Mouse (Mus musculus) left cerebral cortex, postnatal 14 days (tissue): ENCODE data around the gene C730034F03Rik. TPM values are rescaled to one million over a fixed set of nuclear protein-coding genes. Genes with fewer than 3 reads are reported as not detected.

Experiments used
- DNase-seq, 2 experiments: peaks; one replicate each; pipeline ENCODE4 v3.0.0; 2021 to 2022; ENCODE audit warnings: low spot score in 2 of 2, mixed read lengths in 1 of 2
- intact Hi-C: fragments of 180-260 bp; cut with DNase I; formaldehyde crosslinking; loops from one replicate; pipeline ENCODE4 v1.15.1; 2025
- total RNA-seq, 2 experiments: library from RNA; stranded (reverse); gene quantifications; 2 replicates each; pipeline ENCODE4 v1.2.3; 2021

The C730034F03Rik gene
- total RNA-seq, 2 experiments from 2014 or later: 1.9 to 2.3 TPM

DNA sequence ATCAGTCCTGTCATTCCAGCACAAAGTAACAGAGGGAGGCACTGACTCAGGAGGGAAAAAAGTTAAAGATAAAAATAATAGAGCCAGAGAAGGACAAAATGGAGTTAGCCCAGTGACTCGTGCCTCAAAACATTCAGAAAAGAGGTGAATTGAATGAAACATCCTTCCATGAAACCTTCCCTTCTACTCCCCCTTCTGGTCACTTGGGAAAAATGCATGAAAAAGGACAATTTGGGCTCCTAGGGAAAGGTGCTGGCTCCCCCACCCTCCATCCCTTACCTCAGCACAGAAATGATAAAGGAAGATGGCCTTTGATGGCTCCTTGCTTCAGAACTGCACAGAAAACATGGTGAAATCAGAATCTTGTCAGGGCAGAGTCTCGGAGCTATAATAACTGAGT lies 39.2 kb downstream of the C730034F03Rik start:
- intact Hi-C loops: no loop called here
- no peak for DNase-seq

DNA sequence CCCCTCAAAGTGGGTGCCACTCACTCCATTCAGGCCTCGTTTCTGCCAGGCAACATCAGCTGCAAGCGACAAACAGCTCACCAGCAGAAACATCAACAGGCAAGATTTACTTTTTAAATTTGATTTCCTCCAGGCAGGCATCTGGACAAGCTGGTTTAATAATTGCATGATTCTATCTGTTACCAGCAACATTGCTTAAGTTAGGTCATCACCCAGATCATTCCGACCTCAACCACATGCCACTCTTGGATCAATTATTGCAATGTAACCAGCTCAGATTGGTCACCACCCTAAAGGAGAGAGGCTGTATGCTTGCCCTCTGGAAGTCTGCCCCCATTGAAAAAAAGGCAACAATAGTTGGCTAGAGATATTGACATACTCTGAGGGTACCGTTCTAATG lies 42.1 kb downstream of the C730034F03Rik start:
- DNase-seq: no peak
- intact Hi-C loops: no loop called here

DNA sequence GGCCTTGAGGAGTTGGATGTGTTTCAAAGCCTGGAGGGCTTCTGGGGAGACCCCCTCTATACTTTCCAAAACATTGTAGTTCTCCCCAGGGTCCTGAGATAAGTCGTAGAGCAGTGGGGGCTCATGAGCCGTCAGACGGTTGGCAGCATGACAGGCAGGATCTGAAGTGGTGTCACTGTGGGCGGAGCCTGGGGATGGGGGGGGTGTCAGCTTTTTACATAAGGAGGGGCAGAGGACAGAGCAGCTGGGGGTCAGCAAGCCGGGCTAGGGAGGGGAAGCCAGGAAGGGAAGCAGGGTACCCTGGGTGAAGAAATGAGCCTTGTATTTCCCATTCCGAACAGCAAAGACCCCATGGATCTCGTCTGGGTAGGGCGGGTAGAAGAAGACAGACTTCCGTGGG lies 44.0 kb downstream of the C730034F03Rik start:
- intact Hi-C loops: no loop called here

GRCm38 (mm10) chr15:89473921-89474320 lies 44.5 kb downstream of the C730034F03Rik start:
- DNase-seq: no peak
- intact Hi-C loops: no loop called here

More for the DNA sequence above, 44.0 kb downstream of the C730034F03Rik start:
- DNase-seq: no peak

GRCm38 (mm10) chr15:89474596-89475292 lies 45.4 kb downstream of the C730034F03Rik start:
- DNase-seq: no peak
- intact Hi-C loops: no loop called here

- intact Hi-C loops: no loop called here
Measured at GRCm38 (mm10) chr15:89475293-89475600, 45.9 kb downstream of the C730034F03Rik start.

DNA sequence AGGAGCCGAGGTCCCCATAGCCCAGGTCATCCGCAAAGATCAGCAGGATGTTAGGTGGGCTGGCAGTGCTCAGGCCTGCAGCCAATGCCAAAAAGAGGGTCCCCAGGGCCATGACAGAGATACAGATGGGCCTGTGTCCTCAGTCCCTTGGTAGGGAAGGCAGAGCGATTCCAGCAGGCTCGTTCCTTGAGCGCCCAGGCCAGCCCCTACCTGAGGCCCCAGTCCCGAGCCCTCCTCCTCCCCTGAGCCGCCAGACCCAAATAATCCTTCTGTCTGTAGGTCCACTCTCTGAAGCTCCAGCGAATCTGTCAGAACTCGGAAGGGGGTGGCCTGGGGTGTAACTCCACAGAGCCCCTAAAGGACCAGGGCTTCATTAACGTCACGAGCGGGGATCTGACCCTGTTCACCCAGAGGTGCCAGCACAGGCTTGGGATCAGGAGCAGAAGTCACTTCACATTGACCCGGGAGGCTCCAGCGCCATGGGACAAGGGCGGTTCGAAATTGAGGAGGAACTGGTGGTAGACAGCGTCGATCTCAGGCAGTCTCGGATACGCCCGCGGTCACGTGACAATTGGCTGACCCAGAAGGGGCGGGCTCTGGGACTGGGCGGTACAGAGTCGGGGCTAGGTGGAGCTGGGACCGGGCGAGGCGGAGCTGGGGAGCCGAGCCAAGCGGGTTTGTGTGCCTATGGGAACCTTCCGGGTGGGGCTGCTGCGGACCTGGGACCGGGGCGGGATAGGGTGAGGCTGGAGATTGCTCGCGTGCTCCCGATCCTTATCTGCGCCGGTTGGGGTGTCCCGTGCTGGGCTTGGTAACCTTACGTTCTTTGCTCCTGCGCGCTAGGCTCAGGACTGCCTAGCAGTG lies 46.5 kb downstream of the C730034F03Rik start:
- intact Hi-C loops: no loop called here
- DNase-seq: peak; percentile 91 to 95

More at GRCm38 (mm10) chr15:89475293-89475600, 45.9 kb downstream of the C730034F03Rik start:
- no peak for DNase-seq

GRCm38 (mm10) chr15:89476475-89476815 lies 47.1 kb downstream of the C730034F03Rik start:
- intact Hi-C loops: no loop called here
- DNase-seq: peak in 1 of 2 experiments; percentile 82

GRCm38 (mm10) chr15:89477091-89477491 lies 47.7 kb downstream of the C730034F03Rik start, which contains the start of gene Arsa:
Gene Arsa, minus strand, starts transcription at chr15:89477425.
- intact Hi-C loops: no loop called here
- DNase-seq: no peak

GRCm38 (mm10) chr15:89477806-89478205 lies 48.4 kb downstream of the C730034F03Rik start:
- intact Hi-C loops: no loop called here
- peak in 1 of 2 experiments; percentile 32 for DNase-seq

- intact Hi-C loops: no loop called here
- no peak for DNase-seq
Measured at GRCm38 (mm10) chr15:89478622-89479021, 49.2 kb downstream of the C730034F03Rik start.

Other genes starting within 250 kb of the C730034F03Rik start
- 10 to 100 TPM; 50.7 to 52.0 TPM for gene Plxnb2, start 248.8 kb upstream of the C730034F03Rik start, total RNA-seq
- 10 to 100 TPM; 41.3 to 42.7 TPM for gene Dennd6b, start 233.1 kb upstream of the C730034F03Rik start, total RNA-seq
- 100 to 1,000 TPM; 154 to 159 TPM for gene Ppp6r2, start 218.0 kb upstream of the C730034F03Rik start, total RNA-seq
- 100 to 1,000 TPM; 198 to 204 TPM for gene Sbf1, start 114.3 kb upstream of the C730034F03Rik start, total RNA-seq
- not detected for gene Adm2, start 106.9 kb upstream of the C730034F03Rik start, total RNA-seq
- gene Miox, start 95.2 kb upstream of the C730034F03Rik start, total RNA-seq: not detected
- 10 to 100 TPM; 18.0 to 20.3 TPM for gene Lmf2, start 73.9 kb upstream of the C730034F03Rik start, total RNA-seq
- gene Ncaph2, start 73.9 kb upstream of the C730034F03Rik start, total RNA-seq: 10 to 100 TPM; 80.2 to 81.3 TPM
- 10 to 100 TPM; 25.6 to 26.0 TPM for gene Sco2, start 55.7 kb upstream of the C730034F03Rik start, total RNA-seq
- gene Tymp, start 52.5 kb upstream of the C730034F03Rik start, total RNA-seq: 1 to 10 TPM; 1.5 to 1.7 TPM
- 1 to 10 TPM in 1 of 2 experiments, under 1 TPM in 1; 0.35 to 1.0 TPM for gene Odf3b, start 50.3 kb upstream of the C730034F03Rik start, total RNA-seq
- under 1 TPM; 0.19 to 0.44 TPM for gene Klhdc7b, start 44.7 kb upstream of the C730034F03Rik start, total RNA-seq
- gene Syce3, start 19.1 kb upstream of the C730034F03Rik start, total RNA-seq: not detected
- 1 to 10 TPM; 2.2 to 3.4 TPM for gene Cpt1b, start 3.7 kb upstream of the C730034F03Rik start, total RNA-seq
- gene Gm44502, start 107 bp downstream of the C730034F03Rik start, total RNA-seq: not detected
- gene Chkb, start 319 bp downstream of the C730034F03Rik start, total RNA-seq: 10 to 100 TPM; 41.1 to 41.6 TPM
- 100 to 1,000 TPM; 187 to 201 TPM for gene Mapk8ip2, start 24.3 kb downstream of the C730034F03Rik start, total RNA-seq
- 10 to 100 TPM; 27.7 to 31.2 TPM for gene Arsa, start 47.8 kb downstream of the C730034F03Rik start, total RNA-seq
- 100 to 1,000 TPM; 237 to 253 TPM for gene Shank3, start 70.0 kb downstream of the C730034F03Rik start, total RNA-seq
- 1 to 10 TPM; 1.2 to 1.3 TPM for gene Acr, start 138.7 kb downstream of the C730034F03Rik start, total RNA-seq
- gene Rabl2, start 162.3 kb downstream of the C730034F03Rik start, total RNA-seq: 10 to 100 TPM; 33.4 to 38.3 TPM